Mouse (Mus musculus) kidney, adult 9 months (tissue): Measurements from ENCODE around the gene Trpv5.

Source experiments
- DNase-seq: peaks from one replicate; pipeline ENCODE4 v3.0.0; 2022

Trpv5 gene

GRCm38 (mm10) chr6:41680669-41681068, at the start of gene Trpv5:
TSS of gene Trpv5 (minus strand) at chr6:41680769.
- no peak for DNase-seq

GRCm38 (mm10) chr6:41727989-41728609, 47.5 kb upstream of the Trpv5 start:
- no peak for DNase-seq

GRCm38 (mm10) chr6:41721430-41721829, 40.9 kb upstream of the Trpv5 start:
- DNase-seq, result no peak

- no peak for DNase-seq
Observed at GRCm38 (mm10) chr6:41710281-41710680, 29.7 kb upstream of the Trpv5 start.

- no peak for DNase-seq
Observed at GRCm38 (mm10) chr6:41706275-41706674, 25.7 kb upstream of the Trpv5 start.

- DNase-seq, result no peak
Observed at GRCm38 (mm10) chr6:41704123-41704522, 23.6 kb upstream of the Trpv5 start, which contains the start of gene Kel. TSS of gene Kel (minus strand) at chr6:41704339.

GRCm38 (mm10) chr6:41702928-41703327, 22.4 kb upstream of the Trpv5 start:
- peak; percentile 28 for DNase-seq

- no peak for DNase-seq
Observed at GRCm38 (mm10) chr6:41701245-41701644, 20.7 kb upstream of the Trpv5 start.

- DNase-seq, result no peak
Observed at GRCm38 (mm10) chr6:41694407-41694806, 13.8 kb upstream of the Trpv5 start.

GRCm38 (mm10) chr6:41692200-41692599, 11.6 kb upstream of the Trpv5 start:
- DNase-seq, result no peak

- peak; percentile 72 for DNase-seq
Observed at GRCm38 (mm10) chr6:41685596-41685995, 5.0 kb upstream of the Trpv5 start.

GRCm38 (mm10) chr6:41684911-41685310, 4.3 kb upstream of the Trpv5 start:
- DNase-seq, result no peak

GRCm38 (mm10) chr6:41684131-41684530, 3.6 kb upstream of the Trpv5 start, which contains the start of gene Llcfc1:
TSS of gene Llcfc1 (plus strand) at chr6:41684431.
- DNase-seq, result no peak

- DNase-seq, result peak; percentile 16
Observed at GRCm38 (mm10) chr6:41681656-41682055, 1.1 kb upstream of the Trpv5 start.

GRCm38 (mm10) chr6:41676530-41676929, 4.0 kb downstream of the Trpv5 start:
- DNase-seq, result no peak

- DNase-seq, result peak; percentile 28
Observed at GRCm38 (mm10) chr6:41662320-41662719, 18.2 kb downstream of the Trpv5 start.

- no peak for DNase-seq
Observed at GRCm38 (mm10) chr6:41658487-41658886, 22.1 kb downstream of the Trpv5 start.

GRCm38 (mm10) chr6:41654648-41655047, 25.9 kb downstream of the Trpv5 start:
- no peak for DNase-seq

- DNase-seq, result no peak
Observed at GRCm38 (mm10) chr6:41653173-41653572, 27.4 kb downstream of the Trpv5 start.

- DNase-seq, result no peak
Observed at GRCm38 (mm10) chr6:41646672-41647071, 33.9 kb downstream of the Trpv5 start.

- no peak for DNase-seq
Observed at GRCm38 (mm10) chr6:41646220-41646619, 34.3 kb downstream of the Trpv5 start.

- no peak for DNase-seq
Observed at GRCm38 (mm10) chr6:41643227-41643626, 37.3 kb downstream of the Trpv5 start.

GRCm38 (mm10) chr6:41642765-41643164, 37.8 kb downstream of the Trpv5 start:
- no peak for DNase-seq

GRCm38 (mm10) chr6:41641173-41641866, 39.2 kb downstream of the Trpv5 start:
- DNase-seq, result no peak

GRCm38 (mm10) chr6:41640449-41640848, 40.1 kb downstream of the Trpv5 start:
- DNase-seq, result no peak
